Mouse (Mus musculus) layer of hippocampus, postnatal 10 days (tissue): ENCODE results near the gene Fez1. TPM values are rescaled to one million over a fixed set of nuclear protein-coding genes. Genes with fewer than 3 reads are reported as not detected.

Source experiments
- DNase-seq, 2 experiments: peaks; one replicate each; pipeline ENCODE4 v3.0.0; 2021; ENCODE audit warnings: low spot score in 2 of 2
- total RNA-seq, 2 experiments: library from RNA; stranded (reverse); gene quantifications; 2 replicates each; pipeline ENCODE4 v1.2.3; 2021

Fez1 gene
- total RNA-seq, 2 experiments from 2014 or later: 344 to 347 TPM

- peak; percentile 52 to 66 for DNase-seq
Observed at GRCm38 (mm10) chr9:36833043-36833881, 11.6 kb downstream of the Fez1 start.

GRCm38 (mm10) chr9:36833914-36834313 lies 12.2 kb downstream of the Fez1 start:
- peak; percentile 28 to 33 for DNase-seq

GRCm38 (mm10) chr9:36846346-36846745 lies 24.7 kb downstream of the Fez1 start:
- DNase-seq: no peak

GRCm38 (mm10) chr9:36848661-36849060 lies 27.0 kb downstream of the Fez1 start:
- DNase-seq: no peak

- DNase-seq: peak; percentile 22 to 29
Observed at GRCm38 (mm10) chr9:36850091-36850490, 28.4 kb downstream of the Fez1 start.

- no peak for DNase-seq
Observed at GRCm38 (mm10) chr9:36852175-36852574, 30.5 kb downstream of the Fez1 start.

GRCm38 (mm10) chr9:36856351-36856750 lies 34.7 kb downstream of the Fez1 start:
- DNase-seq: no peak

- DNase-seq: no peak
Observed at GRCm38 (mm10) chr9:36857476-36858117, 35.9 kb downstream of the Fez1 start.

GRCm38 (mm10) chr9:36858677-36859076 lies 37.0 kb downstream of the Fez1 start:
- peak in 1 of 2 experiments; percentile 32 for DNase-seq

GRCm38 (mm10) chr9:36862576-36862975 lies 40.9 kb downstream of the Fez1 start:
- no peak for DNase-seq

- DNase-seq: no peak
Observed at GRCm38 (mm10) chr9:36863694-36864093, 42.0 kb downstream of the Fez1 start.

GRCm38 (mm10) chr9:36864862-36865813 lies 43.5 kb downstream of the Fez1 start:
- no peak for DNase-seq

GRCm38 (mm10) chr9:36868662-36869061 lies 47.0 kb downstream of the Fez1 start:
- DNase-seq: no peak

GRCm38 (mm10) chr9:36870263-36870662 lies 48.6 kb downstream of the Fez1 start:
- DNase-seq: no peak

GRCm38 (mm10) chr9:36873796-36874195 lies 52.1 kb downstream of the Fez1 start:
- no peak for DNase-seq

- no peak for DNase-seq
Observed at GRCm38 (mm10) chr9:36876313-36876712, 54.6 kb downstream of the Fez1 start.

- DNase-seq: no peak
Observed at GRCm38 (mm10) chr9:36876787-36877186, 55.1 kb downstream of the Fez1 start.

- DNase-seq: no peak
Observed at GRCm38 (mm10) chr9:36881615-36882014, 60.0 kb downstream of the Fez1 start.

GRCm38 (mm10) chr9:36882034-36882745 lies 60.5 kb downstream of the Fez1 start:
- DNase-seq: no peak

GRCm38 (mm10) chr9:36883569-36883968 lies 61.9 kb downstream of the Fez1 start:
- DNase-seq: no peak

GRCm38 (mm10) chr9:36885237-36885636 lies 63.6 kb downstream of the Fez1 start:
- DNase-seq: no peak
